ENCODE assay signal across 28 mouse cellular contexts in genomic region chr2:109704053-109704452, GRCm38 (mm10). TPM values are rescaled to one million over a fixed set of nuclear protein-coding genes. Genes with fewer than 3 reads are reported as not detected.
"Had no signal": no experiment of that assay in that cellular context is flagged by ENCODE, and none has a peak within 500 bp of the region (broad histone marks: within the 10 kb centered on the region; RNA-seq: fewer than 3 reads in every experiment).

No protein-coding gene starts in this region.

- ATAC-seq: hindbrain, embryonic 16.5 days; inflammation-experienced regulatory T-cells, adult 6 months; intestine, embryonic 15.5 days; liver, embryonic 12.5 days had no signal

- H3K9me3 ChIP-seq: heart, embryonic 10.5 days; heart, embryonic 12.5 days; hindbrain, embryonic 10.5 days; hindbrain, embryonic 12.5 days; intestine, embryonic 15.5 days; kidney, embryonic 15.5 days; limb, embryonic 15.5 days; liver, embryonic 12.5 days had no signal

- H3K27me3 ChIP-seq: heart, embryonic 12.5 days; hindbrain, embryonic 12.5 days; intestine, embryonic 15.5 days; kidney, embryonic 15.5 days; limb, embryonic 15.5 days; liver, embryonic 12.5 days had no signal

- H3K4me3 ChIP-seq: gastrocnemius, adult 2 months; heart, embryonic 10.5 days; heart, embryonic 12.5 days; hindbrain, embryonic 10.5 days; hindbrain, embryonic 12.5 days; intestine, embryonic 15.5 days; kidney, embryonic 15.5 days; limb, embryonic 15.5 days; liver, embryonic 12.5 days had no signal

- H3K36me3 ChIP-seq: heart, embryonic 10.5 days; heart, embryonic 12.5 days; hindbrain, embryonic 10.5 days; hindbrain, embryonic 12.5 days; intestine, embryonic 15.5 days; kidney, embryonic 15.5 days; limb, embryonic 15.5 days; liver, embryonic 12.5 days had no signal

- DNase-seq: gastrocnemius, adult 2 months; gastrocnemius, postnatal 10 days; gastrocnemius, postnatal 25 days; heart, adult 18-20 months; heart, postnatal 10 days; heart, postnatal 4 days; kidney, adult 11 months; kidney, adult 2 months; kidney, adult 9 months; kidney, postnatal 14 days; kidney, postnatal 36 days; layer of hippocampus, adult 9-11 months; layer of hippocampus, postnatal 36 days; left cerebral cortex, postnatal 4 days had no signal

- H3K9ac ChIP-seq: heart, embryonic 12.5 days; hindbrain, embryonic 12.5 days; hindbrain, embryonic 14.5 days; intestine, embryonic 15.5 days; kidney, embryonic 15.5 days; limb, embryonic 15.5 days; liver, embryonic 12.5 days; liver, embryonic 14.5 days had no signal

- H3K4me1 ChIP-seq: heart, embryonic 10.5 days; heart, embryonic 12.5 days; hindbrain, embryonic 10.5 days; hindbrain, embryonic 12.5 days; intestine, embryonic 15.5 days; kidney, embryonic 15.5 days; limb, embryonic 15.5 days; liver, embryonic 12.5 days had no signal

- H3K27ac ChIP-seq: gastrocnemius, adult 2 months; heart, embryonic 10.5 days; hindbrain, embryonic 10.5 days; hindbrain, embryonic 12.5 days; hindbrain, embryonic 14.5 days; intestine, embryonic 15.5 days; kidney, embryonic 15.5 days; kidney, postnatal 0 days; limb, embryonic 15.5 days; liver, embryonic 12.5 days; liver, embryonic 14.5 days had no signal

- H3K4me2 ChIP-seq: heart, embryonic 12.5 days; hindbrain, embryonic 12.5 days; hindbrain, embryonic 14.5 days; intestine, embryonic 15.5 days; kidney, embryonic 15.5 days; limb, embryonic 15.5 days; liver, embryonic 12.5 days had no signal

RNA-seq across cellular contexts. Expression of gene Bdnf, which starts 29.6 kb away (rescaled TPM):
- total RNA-seq: granulocyte monocyte progenitor cell, adult 5-6 weeks had no signal
- polyA plus RNA-seq: inflammation-experienced regulatory T-cells, adult 6 months had no signal
